Mouse (Mus musculus): ENCODE measurements around the gene Gm20538.

Gene Gm20538

GRCm38 (mm10) chr19:44552731-44553130 lies at the start of gene Gm20538:
Gm20538 (minus strand) TSS chr19:44552831.
- no peak for DNase-seq (ENCODE audit: low read depth, low spot score)

GRCm38 (mm10) chr19:44594180-44594579 lies 41.5 kb upstream of the Gm20538 start:
- DNase-seq (ENCODE audit: low read depth, low spot score) = no peak

- DNase-seq (ENCODE audit: low read depth, low spot score) = no peak
Measured at GRCm38 (mm10) chr19:44591638-44592037, 39.0 kb upstream of the Gm20538 start.

GRCm38 (mm10) chr19:44590992-44591391 lies 38.4 kb upstream of the Gm20538 start:
- DNase-seq (ENCODE audit: low read depth, low spot score) = no peak

- DNase-seq (ENCODE audit: low read depth, low spot score) = no peak
Measured at GRCm38 (mm10) chr19:44589591-44590223, 37.1 kb upstream of the Gm20538 start.

- DNase-seq (ENCODE audit: low read depth, low spot score) = no peak
Measured at GRCm38 (mm10) chr19:44588036-44588435, 35.4 kb upstream of the Gm20538 start.

- peak; percentile 52 for DNase-seq (ENCODE audit: low read depth, low spot score)
Measured at GRCm38 (mm10) chr19:44582638-44583309, 30.1 kb upstream of the Gm20538 start.

- no peak for DNase-seq (ENCODE audit: low read depth, low spot score)
Measured at GRCm38 (mm10) chr19:44582103-44582502, 29.5 kb upstream of the Gm20538 start.

- no peak for DNase-seq (ENCODE audit: low read depth, low spot score)
Measured at GRCm38 (mm10) chr19:44578038-44578437, 25.4 kb upstream of the Gm20538 start.

- no peak for DNase-seq (ENCODE audit: low read depth, low spot score)
Measured at GRCm38 (mm10) chr19:44576275-44576674, 23.6 kb upstream of the Gm20538 start.

GRCm38 (mm10) chr19:44567763-44568162 lies 15.1 kb upstream of the Gm20538 start:
- no peak for DNase-seq (ENCODE audit: low read depth, low spot score)

- no peak for DNase-seq (ENCODE audit: low read depth, low spot score)
Measured at GRCm38 (mm10) chr19:44564006-44564405, 11.4 kb upstream of the Gm20538 start.

GRCm38 (mm10) chr19:44562652-44563206 lies 10.1 kb upstream of the Gm20538 start, which contains the start of gene Hif1an:
Hif1an (plus strand) TSS chr19:44562850.
- peak; percentile 90 for DNase-seq (ENCODE audit: low read depth, low spot score)

- peak; percentile 77 for DNase-seq (ENCODE audit: low read depth, low spot score)
Measured at GRCm38 (mm10) chr19:44554861-44555590, 2.4 kb upstream of the Gm20538 start, which contains the start of gene Ndufb8. Ndufb8 (minus strand) TSS chr19:44555440.

- no peak for DNase-seq (ENCODE audit: low read depth, low spot score)
Measured at GRCm38 (mm10) chr19:44554490-44554860, 1.8 kb upstream of the Gm20538 start.

GRCm38 (mm10) chr19:44553286-44553685 lies 655 bp upstream of the Gm20538 start:
- no peak for DNase-seq (ENCODE audit: low read depth, low spot score)

- no peak for DNase-seq (ENCODE audit: low read depth, low spot score)
Measured at GRCm38 (mm10) chr19:44545321-44546041, 7.2 kb downstream of the Gm20538 start, which contains the start of gene Sec31b. Sec31b (minus strand) TSS chr19:44545864.

- DNase-seq (ENCODE audit: low read depth, low spot score) = peak; percentile 55
Measured at GRCm38 (mm10) chr19:44544775-44545174, 7.9 kb downstream of the Gm20538 start.

GRCm38 (mm10) chr19:44544372-44544771 lies 8.3 kb downstream of the Gm20538 start:
- DNase-seq (ENCODE audit: low read depth, low spot score) = no peak

GRCm38 (mm10) chr19:44542694-44543178 lies 9.9 kb downstream of the Gm20538 start:
- DNase-seq (ENCODE audit: low read depth, low spot score) = no peak

- DNase-seq (ENCODE audit: low read depth, low spot score) = no peak
Measured at GRCm38 (mm10) chr19:44537416-44537815, 15.2 kb downstream of the Gm20538 start.
